Mouse (Mus musculus): ENCODE results near the gene Trappc2l.

DNA sequence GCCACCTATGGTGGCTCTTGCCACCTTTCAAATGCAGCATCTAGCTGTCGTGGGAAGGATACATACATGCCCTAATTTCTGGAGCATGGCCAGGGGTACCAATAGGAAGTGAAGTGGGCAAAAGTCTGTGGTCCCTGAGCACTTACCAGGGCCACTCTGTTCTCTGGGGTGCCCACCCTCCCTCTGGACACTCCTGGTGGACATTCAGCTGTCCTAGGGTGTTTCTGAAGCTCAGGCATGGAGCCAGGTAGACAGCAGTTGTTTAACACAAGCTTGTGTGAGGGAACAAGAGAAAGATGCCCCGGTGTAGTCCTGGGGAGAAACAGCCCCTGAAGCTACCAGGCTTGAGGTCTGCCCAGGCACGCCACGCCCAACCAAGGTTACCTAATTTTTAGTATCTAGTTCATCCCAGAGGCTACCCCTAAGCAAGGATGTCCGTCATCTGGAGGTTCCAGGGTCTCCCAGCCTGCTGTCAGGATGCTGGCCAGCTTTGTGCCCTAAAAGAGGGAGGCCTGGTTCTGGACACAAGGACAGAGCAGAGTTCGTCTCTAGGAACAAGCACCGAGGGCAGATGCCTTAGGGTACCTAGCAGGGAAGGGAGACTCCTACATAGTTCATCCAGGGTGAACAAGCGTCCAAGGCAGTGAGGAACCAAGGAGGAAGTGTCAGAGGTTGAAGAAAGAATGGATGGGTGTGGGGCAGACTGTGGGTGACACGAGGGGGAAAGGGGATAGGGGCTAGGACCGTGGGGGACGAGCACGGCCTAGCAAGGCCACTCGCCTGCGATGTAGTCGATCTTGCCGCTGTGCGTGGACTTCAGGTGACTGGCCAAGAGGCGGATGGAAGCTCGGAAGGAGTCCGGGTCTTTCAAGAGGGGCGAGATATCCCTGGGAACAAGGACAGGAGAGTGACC is 35.4 kb upstream of the Trappc2l start:
- TF ChIP-seq CTCF (conservative IDR thresholded peaks at IDR 0.05; ENCODE audit: insufficient read depth, insufficient read length, low read depth, low read length) (no peak), POLR2A (IDR thresholded peaks at IDR 0.05; ENCODE audit: low read depth, low read length) (no peak)
